Mouse (Mus musculus) Muller cell, postnatal 12 days (primary cell): ENCODE measurements at regions not wholly inside any gene's neighbourhood (a gene's known extent, or its start where the extent isn't known, plus 50 kb on each side); places are given as distances from the start of the nearest gene placed in this dataset.

Experiments used
- DNase-seq: peaks from one replicate; pipeline ENCODE4 v3.0.0-alpha.2; 2015; ENCODE audit errors: inconsistent ontology term

- peak; percentile 55 for DNase-seq
Measured at GRCm38 (mm10) chr14:103764047-103764446, 80.2 kb downstream of the Ednrb start.

- DNase-seq: no peak
Measured at GRCm38 (mm10) chr14:103763216-103764031, 80.8 kb downstream of the Ednrb start.

- no peak for DNase-seq
Measured at GRCm38 (mm10) chr14:103759443-103759842, 84.8 kb downstream of the Ednrb start.
